In genomic region chr3:95660788-95661478, GRCm38 (mm10) we compare ENCODE assay signal across 8 mouse cellular contexts. TPM values are rescaled to one million over a fixed set of nuclear protein-coding genes. Genes with fewer than 3 reads are reported as not detected.
DNase-seq lines count a peak whose midpoint lies in the region; ATAC-seq and TF ChIP-seq lines count a peak whose summit lies in the region.

No protein-coding gene starts in this region.

- no peak for DNase-seq in lung, adult 2 months
- no peak for DNase-seq in lung, postnatal 36 days
- no peak for DNase-seq in forebrain, embryonic 10.5 days (ENCODE audit: extremely low spot score, low spot score)
- DNase-seq in limb, embryonic 10.5 days (ENCODE audit: low spot score) = no peak
- no peak for DNase-seq in cerebellum, postnatal 14 days
- no peak for DNase-seq in spleen, adult 18-20 months
- DNase-seq in frontal cortex, postnatal 14 days (ENCODE audit: low spot score in 2 of 2) = no peak

- H3K9me3 ChIP-seq in forebrain, embryonic 10.5 days = no peaks in the 10 kb centered on the region
- H3K9me3 ChIP-seq in limb, embryonic 10.5 days (replicated peaks) = no peaks in the 10 kb centered on the region
- H3K9me3 ChIP-seq in neural tube, embryonic 14.5 days (ENCODE audit: control insufficient read depth, low read length) = no peaks in the 10 kb centered on the region

- no peak for TF ChIP-seq POLR2A in lung, adult 2 months (IDR thresholded peaks at IDR 0.05; ENCODE audit: borderline replicate concordance, extremely low read depth, low read depth, low read length)

- WGBS in lung, adult 2 months = 0% methylated on average over 2 of the region's 2 CpGs
- 73% methylated on average over 2 of the region's 2 CpGs for WGBS in forebrain, embryonic 10.5 days
- WGBS in limb, embryonic 10.5 days = 44% methylated on average over 2 of the region's 2 CpGs
- 57% methylated on average over 2 of the region's 2 CpGs for WGBS in neural tube, embryonic 14.5 days

- peaks cover 29% of the 10 kb centered on the region for H3K4me1 ChIP-seq in lung, adult 2 months (ENCODE audit: control insufficient read depth, insufficient read depth, low read length)
- H3K4me1 ChIP-seq in forebrain, embryonic 10.5 days = peaks cover 61% of the 10 kb centered on the region
- peaks cover 39% of the 10 kb centered on the region for H3K4me1 ChIP-seq in limb, embryonic 10.5 days
- peaks cover 26% of the 10 kb centered on the region for H3K4me1 ChIP-seq in neural tube, embryonic 14.5 days (ENCODE audit: control insufficient read depth, insufficient read depth, low read length)

- peak overlapping the region; percentile 98 for H3K4me2 ChIP-seq in neural tube, embryonic 14.5 days (ENCODE audit: low read depth, low read length)

- H3K36me3 ChIP-seq in forebrain, embryonic 10.5 days (replicated peaks) = peaks cover 59% of the 10 kb centered on the region
- peaks cover 56% of the 10 kb centered on the region for H3K36me3 ChIP-seq in limb, embryonic 10.5 days
- H3K36me3 ChIP-seq in neural tube, embryonic 14.5 days (ENCODE audit: control insufficient read depth, insufficient read depth, low read length) = peaks cover 27% of the 10 kb centered on the region; the same call in 1 of the 2 replicates

- H3K4me3 ChIP-seq in lung, adult 2 months (replicated peaks; ENCODE audit: extremely low read depth, low read depth, low read length) = peak overlapping the region; percentile 89
- H3K4me3 ChIP-seq in forebrain, embryonic 10.5 days = peak overlapping the region; percentile 99
- peak overlapping the region; percentile 90 for H3K4me3 ChIP-seq in limb, embryonic 10.5 days
- peak overlapping the region; percentile 99 for H3K4me3 ChIP-seq in neural tube, embryonic 14.5 days (ENCODE audit: low read depth, low read length)

- H3K9ac ChIP-seq in neural tube, embryonic 14.5 days (replicated peaks; ENCODE audit: low read depth, low read length) = peak overlapping the region; percentile 100; the same call in 1 of the 2 replicates

- H3K27ac ChIP-seq in forebrain, embryonic 10.5 days = peak overlapping the region; percentile 100; the same call in 1 of the 2 replicates
- H3K27ac ChIP-seq in limb, embryonic 10.5 days = peak overlapping the region; percentile 98
- no peak overlapping the region for H3K27ac ChIP-seq in neural tube, embryonic 14.5 days (ENCODE audit: low read depth, low read length)

- H3K27me3 ChIP-seq in forebrain, embryonic 10.5 days (ENCODE audit: poor library complexity, severe bottlenecking) = no peaks in the 10 kb centered on the region
- H3K27me3 ChIP-seq in limb, embryonic 10.5 days (ENCODE audit: low read depth, poor library complexity, severe bottlenecking) = no peaks in the 10 kb centered on the region
- no peaks in the 10 kb centered on the region for H3K27me3 ChIP-seq in neural tube, embryonic 14.5 days (ENCODE audit: control insufficient read depth, insufficient read depth, low read length)

- ATAC-seq in neural tube, embryonic 14.5 days (ENCODE audit: low read depth) = no peak

- TF ChIP-seq CTCF in lung, adult 2 months (IDR thresholded peaks at IDR 0.05; ENCODE audit: insufficient read depth, low read length) = no peak

RNA-seq across cellular contexts. Expression of gene Mcl1, which starts 2.3 kb away (rescaled TPM):
- polyA plus RNA-seq in lung, adult 2 months (2012; rRNA removed) = 89.2 and 178 TPM in 2 replicates
- 42.1 and 42.9 TPM in 2 replicates for polyA plus RNA-seq in forebrain, embryonic 10.5 days (2016; fragmentation: Nextera tagmentation; extraction: Ambion mirVana)
- 49.7 and 52.1 TPM in 2 replicates for polyA plus RNA-seq in limb, embryonic 10.5 days (2016; fragmentation: Nextera tagmentation; extraction: Ambion mirVana)
- 49.0 and 65.6 TPM in 2 replicates for polyA plus RNA-seq in neural tube, embryonic 14.5 days (2014; fragmentation: Nextera tagmentation; extraction: Ambion mirVana)

RNA-seq across cellular contexts. Expression of gene Adamtsl4, which starts 26.8 kb away (rescaled TPM):
- polyA plus RNA-seq in lung, adult 2 months (2012; rRNA removed) = 51.3 and 52.3 TPM in 2 replicates
- 0.84 and 1.6 TPM in 2 replicates for polyA plus RNA-seq in forebrain, embryonic 10.5 days (2016; fragmentation: Nextera tagmentation; extraction: Ambion mirVana)
- polyA plus RNA-seq in limb, embryonic 10.5 days (2016; fragmentation: Nextera tagmentation; extraction: Ambion mirVana) = 0.63 and 0.77 TPM in 2 replicates
- polyA plus RNA-seq in neural tube, embryonic 14.5 days (2014; fragmentation: Nextera tagmentation; extraction: Ambion mirVana) = 0.88 and 1.1 TPM in 2 replicates

RNA-seq across cellular contexts. Expression of gene Ensa, which starts 36.1 kb away (rescaled TPM):
- polyA plus RNA-seq in lung, adult 2 months (2012; rRNA removed) = 9.3 and 15.7 TPM in 2 replicates
- polyA plus RNA-seq in forebrain, embryonic 10.5 days (2016; fragmentation: Nextera tagmentation; extraction: Ambion mirVana) = 85.8 and 86.5 TPM in 2 replicates
- 74.6 and 88.2 TPM in 2 replicates for polyA plus RNA-seq in limb, embryonic 10.5 days (2016; fragmentation: Nextera tagmentation; extraction: Ambion mirVana)
- 94.2 and 101 TPM in 2 replicates for polyA plus RNA-seq in neural tube, embryonic 14.5 days (2014; fragmentation: Nextera tagmentation; extraction: Ambion mirVana)

Comparison
In these comparisons a context has a peak if more than half of its experiments do, and no peak if none do; other contexts are left out.
1. RNA of gene Adamtsl4, which starts 26.8 kb away (polyA plus RNA-seq): 51.3 to 52.3 TPM in lung, adult 2 months; 0.84 to 1.6 TPM in forebrain, embryonic 10.5 days, 0.88 to 1.1 TPM in neural tube, embryonic 14.5 days and 0.63 to 0.77 TPM in limb, embryonic 10.5 days; every median in the first group is over 10 times any median in the second.
2. Peak in every context shown above with its lines, with median percentiles within 50 percentile points of each other: H3K4me3 ChIP-seq.